Mouse (Mus musculus) limb, embryonic 11.5 days (tissue): ENCODE data around the gene Cpeb1. TPM values are rescaled to one million over a fixed set of nuclear protein-coding genes. Genes with fewer than 3 reads are reported as not detected.

Experiments
- ATAC-seq: fragments of 200-750 bp; cut with Nextera tagmentation; 2 replicates; pipeline ENCODE4 v1.8.0; 2017; ENCODE audit warnings: low read depth; ENCODE audit not compliant: insufficient number of reproducible peaks, low FRiP score, low TSS enrichment
- DNase-seq: peaks from one replicate; pipeline ENCODE4 v3.0.0-alpha.2; 2015; ENCODE audit warnings: low spot score
- H3K27ac ChIP-seq: fragments of 300-500 bp; sonication (generic); replicated peaks from 2 replicates; pipeline ENCODE4 v1.5.1; 2014; ENCODE audit warnings: low read depth, mild to moderate bottlenecking, low read length
- H3K27me3 ChIP-seq: fragments of 300-500 bp; sonication (generic); 2 replicates; pipeline ENCODE4 v1.6.1; 2014; ENCODE audit warnings: mild to moderate bottlenecking, low read length, mixed read lengths; ENCODE audit not compliant: control insufficient read depth, insufficient read depth
- H3K36me3 ChIP-seq: fragments of 300-500 bp; sonication (generic); 2 replicates; pipeline ENCODE4 v1.6.1; 2014; ENCODE audit warnings: mild to moderate bottlenecking, low read length, moderate library complexity, mixed read lengths; ENCODE audit not compliant: control insufficient read depth, insufficient read depth
- H3K4me1 ChIP-seq: fragments of 300-500 bp; sonication (generic); 2 replicates; pipeline ENCODE4 v1.6.1; 2014; ENCODE audit warnings: low read length, mixed read lengths; ENCODE audit not compliant: control insufficient read depth, insufficient read depth
- H3K4me2 ChIP-seq: fragments of 300-500 bp; sonication (generic); 2 replicates; pipeline ENCODE4 v1.6.1; 2014; ENCODE audit warnings: low read depth, mild to moderate bottlenecking, moderate library complexity; ENCODE audit not compliant: severe bottlenecking
- H3K4me3 ChIP-seq: fragments of 300-500 bp; sonication (generic); 2 replicates; pipeline ENCODE4 v1.5.1; 2014; ENCODE audit warnings: low read depth, low read length
- H3K9ac ChIP-seq: fragments of 300-500 bp; sonication (generic); 2 replicates; pipeline ENCODE4 v1.6.1; 2014; ENCODE audit warnings: mild to moderate bottlenecking, low read length
- H3K9me3 ChIP-seq: fragments of 300-500 bp; sonication (generic); 2 replicates; pipeline ENCODE4 v1.6.1; 2016; ENCODE audit warnings: low read length; ENCODE audit not compliant: control insufficient read depth
- WGBS: fragments of 180-500 bp; shearing (Covaris S2); extraction: QIAGEN DNeasy Blood & Tissue Kit; methylation state at CpG from one replicate; pipeline ENCODE4 v1.1.7; 2014; 5-methylcytosine and 5-hydroxymethylcytosine counted together
- polyA plus RNA-seq: library from polyadenylated mRNA; unstranded; fragments of >200 nt; fragmentation: Nextera tagmentation; extraction: Ambion mirVana; gene quantifications from 2 replicates; pipeline ENCODE4 v1.2.1, GENCODE M21; 2014

Cpeb1 gene
- polyA plus RNA-seq, 1 experiment from 2014 or later = 0.12 TPM

GRCm38 (mm10) chr7:81331851-81332250 is 123.4 kb downstream of the Cpeb1 start:
- Histone ChIP-seq H3K4me1 (no peaks in the 10 kb centered on the region), H3K4me3 (no peak overlapping the region), H3K27ac (no peak overlapping the region), H3K27me3 (no peaks in the 10 kb centered on the region), H3K4me2 (no peak overlapping the region), H3K9ac (no peak overlapping the region), H3K36me3 (peaks cover 4% of the 10 kb centered on the region; the same call in 1 of the 2 replicates), H3K9me3 (no peaks in the 10 kb centered on the region)
- 82% methylated on average over 7 of the region's 7 CpGs for WGBS
- ATAC-seq (no peak), DNase-seq (no peak)

DNA sequence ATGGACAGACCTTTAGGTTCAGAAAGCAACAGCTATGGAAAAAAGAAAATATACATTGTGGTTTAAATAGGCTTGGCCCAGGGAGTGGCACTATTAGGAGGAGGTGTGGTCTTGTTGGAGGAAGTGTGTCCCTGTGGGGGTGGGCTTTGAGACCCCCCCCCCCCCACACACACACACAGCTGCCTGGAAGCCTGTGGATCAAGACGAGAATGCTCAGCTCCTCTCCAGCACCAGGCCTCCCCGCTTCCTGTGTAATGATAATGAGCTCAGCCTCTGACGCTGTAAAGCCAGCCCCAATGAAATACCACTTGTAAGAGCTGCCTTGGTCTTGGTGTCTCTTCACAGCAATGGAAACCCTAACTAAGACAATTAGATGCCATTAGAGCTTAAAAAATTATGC is 124.5 kb downstream of the Cpeb1 start:
- Histone ChIP-seq H3K9me3 (no peaks in the 10 kb centered on the region), H3K27me3 (no peaks in the 10 kb centered on the region), H3K36me3 (peaks cover 2% of the 10 kb centered on the region; the same call in 1 of the 2 replicates), H3K9ac (no peak overlapping the region), H3K4me2 (no peak overlapping the region), H3K4me1 (no peaks in the 10 kb centered on the region), H3K27ac (no peak overlapping the region), H3K4me3 (no peak overlapping the region)
- DNase-seq (no peak), ATAC-seq (no peak)
- WGBS = 26% methylated on average over 3 of the region's 3 CpGs

- H3K9ac ChIP-seq = no peak overlapping the region
- 87% methylated on average over 10 of the region's 10 CpGs for WGBS
- H3K4me3 ChIP-seq = no peak overlapping the region
- no peaks in the 10 kb centered on the region for H3K9me3 ChIP-seq
- no peaks in the 10 kb centered on the region for H3K4me1 ChIP-seq
- H3K27me3 ChIP-seq = no peaks in the 10 kb centered on the region
- H3K27ac ChIP-seq = no peak overlapping the region
- H3K4me2 ChIP-seq = no peak overlapping the region
- ATAC-seq = no peak
- no peak for DNase-seq
- peaks cover 2% of the 10 kb centered on the region; the same call in 1 of the 2 replicates for H3K36me3 ChIP-seq
Observed at GRCm38 (mm10) chr7:81327661-81328060, 127.6 kb downstream of the Cpeb1 start.

DNA sequence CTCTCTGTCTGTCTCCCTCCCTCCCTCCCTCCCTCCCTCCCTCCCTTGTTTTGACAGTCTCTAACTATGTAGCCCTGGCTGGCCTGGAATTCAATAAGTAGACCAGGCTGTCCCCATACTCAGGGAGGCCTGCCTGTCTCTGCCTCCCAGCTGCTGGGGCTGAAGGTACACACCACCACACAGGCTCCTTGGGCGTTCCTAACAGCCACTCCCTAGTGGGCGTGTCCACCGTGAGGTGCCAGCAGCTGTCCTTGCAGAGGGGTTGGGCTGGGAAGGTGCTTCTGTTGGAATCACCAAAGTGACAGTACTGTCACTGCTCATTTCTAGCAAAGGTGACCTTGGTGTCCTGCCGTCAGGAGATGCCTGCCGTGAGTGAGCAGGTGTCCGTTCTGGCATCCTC is 128.4 kb downstream of the Cpeb1 start:
- ATAC-seq = no peak
- Histone ChIP-seq H3K4me3 (no peak overlapping the region), H3K36me3 (no peaks in the 10 kb centered on the region), H3K4me2 (no peak overlapping the region), H3K27ac (no peak overlapping the region), H3K9ac (no peak overlapping the region), H3K4me1 (no peaks in the 10 kb centered on the region), H3K9me3 (no peaks in the 10 kb centered on the region), H3K27me3 (no peaks in the 10 kb centered on the region)
- 79% methylated on average over 6 of the region's 6 CpGs for WGBS
- DNase-seq = no peak

- Histone ChIP-seq H3K27me3 (no peaks in the 10 kb centered on the region), H3K4me2 (no peak overlapping the region), H3K27ac (no peak overlapping the region), H3K36me3 (no peaks in the 10 kb centered on the region), H3K4me3 (no peak overlapping the region), H3K9me3 (no peaks in the 10 kb centered on the region), H3K9ac (no peak overlapping the region), H3K4me1 (no peaks in the 10 kb centered on the region)
- 87% methylated on average over 12 of the region's 12 CpGs for WGBS
- no peak for ATAC-seq
- DNase-seq = no peak
Observed at GRCm38 (mm10) chr7:81326043-81326442, 129.2 kb downstream of the Cpeb1 start.

DNA sequence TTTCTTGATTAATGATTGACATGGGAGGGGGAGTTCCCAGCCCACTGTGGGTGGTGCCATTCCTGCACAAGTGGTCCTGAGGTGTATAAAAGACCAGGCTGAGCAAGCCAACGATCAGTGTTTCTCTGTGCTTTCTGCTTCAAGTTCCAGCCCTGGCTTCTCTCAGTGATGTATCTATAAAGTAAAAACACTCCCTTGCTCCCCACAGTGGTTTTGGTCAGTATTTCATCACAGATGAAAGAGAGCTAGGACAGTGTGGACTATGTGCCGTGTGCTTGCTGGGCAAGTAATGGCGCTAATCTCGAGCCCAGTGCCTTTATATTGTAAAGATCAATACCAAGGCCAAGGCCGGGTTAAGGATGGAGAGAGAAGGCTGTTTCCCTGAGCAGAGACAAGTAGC is 133.5 kb downstream of the Cpeb1 start:
- 86% methylated on average over 5 of the region's 5 CpGs for WGBS
- Histone ChIP-seq H3K4me3 (no peak overlapping the region), H3K27ac (no peak overlapping the region), H3K36me3 (no peaks in the 10 kb centered on the region), H3K27me3 (no peaks in the 10 kb centered on the region), H3K4me2 (no peak overlapping the region), H3K9ac (no peak overlapping the region), H3K4me1 (no peaks in the 10 kb centered on the region), H3K9me3 (no peaks in the 10 kb centered on the region)
- no peak for DNase-seq
- no peak for ATAC-seq

DNA sequence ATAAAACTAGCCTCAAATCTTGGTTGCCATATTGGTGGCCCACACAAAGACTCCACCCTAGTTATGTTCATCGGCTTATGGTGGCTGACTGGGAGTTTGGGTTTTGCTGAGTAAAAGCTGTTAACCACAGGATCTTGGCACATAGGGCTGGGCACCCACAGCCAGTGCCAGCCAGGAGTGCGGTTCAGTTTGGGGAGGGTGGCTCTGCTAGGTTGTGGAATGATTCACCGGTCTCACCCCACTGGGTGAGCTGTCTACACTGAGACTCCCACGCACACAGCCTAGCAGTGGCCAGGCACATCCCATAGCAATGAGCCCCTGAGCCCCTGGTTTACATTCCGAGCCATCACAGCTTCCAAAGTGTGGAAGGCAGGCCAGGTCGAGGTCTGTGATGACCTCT is 135.5 kb downstream of the Cpeb1 start:
- H3K4me1 ChIP-seq = no peaks in the 10 kb centered on the region
- no peak overlapping the region for H3K9ac ChIP-seq
- no peak overlapping the region for H3K4me2 ChIP-seq
- H3K27me3 ChIP-seq = no peaks in the 10 kb centered on the region
- no peaks in the 10 kb centered on the region for H3K9me3 ChIP-seq
- no peak overlapping the region for H3K4me3 ChIP-seq
- DNase-seq (no peak), ATAC-seq (no peak)
- WGBS = 73% methylated on average over 6 of the region's 6 CpGs
- H3K36me3 ChIP-seq = no peaks in the 10 kb centered on the region
- H3K27ac ChIP-seq = no peak overlapping the region

DNA sequence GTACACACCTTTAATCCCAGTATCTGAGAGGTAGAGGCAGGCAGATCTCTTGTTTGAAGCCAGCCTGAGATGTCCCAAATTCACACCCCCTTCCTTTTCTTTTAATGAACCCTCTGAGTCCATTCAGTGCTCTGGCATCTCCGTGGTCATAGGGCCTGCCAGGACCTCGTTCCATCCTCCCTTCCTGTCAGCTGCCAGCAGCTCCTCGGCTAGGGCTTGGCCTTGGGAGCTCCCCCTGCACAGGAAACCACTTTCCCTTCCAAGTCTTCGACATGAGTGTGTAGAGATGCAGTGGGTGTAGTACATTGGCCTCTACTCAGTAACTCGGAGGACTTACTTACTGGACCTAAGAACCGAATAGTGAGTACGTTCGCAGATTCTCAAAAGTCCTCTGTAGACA is 139.7 kb downstream of the Cpeb1 start:
- H3K9me3 ChIP-seq = no peaks in the 10 kb centered on the region
- H3K9ac ChIP-seq = no peak overlapping the region
- ATAC-seq (no peak), DNase-seq (no peak)
- no peak overlapping the region for H3K4me3 ChIP-seq
- H3K27me3 ChIP-seq = no peaks in the 10 kb centered on the region
- H3K4me1 ChIP-seq = no peaks in the 10 kb centered on the region
- no peak overlapping the region for H3K27ac ChIP-seq
- H3K4me2 ChIP-seq = no peak overlapping the region
- WGBS = 74% methylated on average over 8 of the region's 8 CpGs
- H3K36me3 ChIP-seq = no peaks in the 10 kb centered on the region

GRCm38 (mm10) chr7:81311581-81311980 is 143.7 kb downstream of the Cpeb1 start:
- Histone ChIP-seq H3K27ac (no peak overlapping the region), H3K9me3 (no peaks in the 10 kb centered on the region), H3K9ac (no peak overlapping the region), H3K27me3 (no peaks in the 10 kb centered on the region), H3K36me3 (no peaks in the 10 kb centered on the region), H3K4me1 (no peaks in the 10 kb centered on the region), H3K4me3 (no peak overlapping the region), H3K4me2 (no peak overlapping the region)
- DNase-seq (no peak), ATAC-seq (no peak)
